Mouse (Mus musculus) megakaryocyte, embryonic 14.5 days (primary cell): ENCODE data around the gene Ctnna3.

Experiments
- FLI1 ChIP-seq: IDR thresholded peaks from 2 replicates; pipeline ENCODE4 v1.6.1; 2012; ENCODE audit warnings: low read length, inconsistent platforms, mixed read lengths
- GATA1 ChIP-seq: IDR thresholded peaks from 3 replicates; pipeline ENCODE4 v1.6.1; 2012; ENCODE audit warnings: mixed read lengths, low read length, inconsistent platforms, borderline replicate concordance

GRCm38 (mm10) chr10:63583798-63584374 is 154.0 kb downstream of the Ctnna3 start:
- TF ChIP-seq GATA1: no peak
- TF ChIP-seq FLI1: no peak
